Mouse (Mus musculus) intestine, postnatal 0 days (tissue): Measurements from ENCODE around the gene Adam33. TPM values are rescaled to one million over a fixed set of nuclear protein-coding genes. Genes with fewer than 3 reads are reported as not detected.

Experiments used
- ATAC-seq: fragments of 200-750 bp; cut with Nextera tagmentation; 2 replicates; pipeline ENCODE4 v1.8.0; 2017; ENCODE audit warnings: mild to moderate bottlenecking, moderate TSS enrichment, moderate library complexity
- H3K27ac ChIP-seq: fragments of 300-500 bp; sonication (generic); 2 replicates; pipeline ENCODE4 v1.5.1; 2014; ENCODE audit warnings: mild to moderate bottlenecking, low read depth, low read length, moderate library complexity
- H3K27me3 ChIP-seq: fragments of 300-500 bp; sonication (generic); replicated peaks from 2 replicates; pipeline ENCODE4 v1.6.1; 2014; ENCODE audit warnings: low read length, mixed read lengths; ENCODE audit not compliant: control insufficient read depth, insufficient read depth
- H3K36me3 ChIP-seq: fragments of 300-500 bp; sonication (generic); 2 replicates; pipeline ENCODE4 v1.6.1; 2014; ENCODE audit warnings: mild to moderate bottlenecking, moderate library complexity; ENCODE audit not compliant: control insufficient read depth, insufficient read depth
- H3K4me1 ChIP-seq: fragments of 300-500 bp; sonication (generic); replicated peaks from 2 replicates; pipeline ENCODE4 v1.6.1; 2014; ENCODE audit warnings: antibody characterized with exemption, low read length, mixed read lengths; ENCODE audit not compliant: control insufficient read depth, insufficient read depth
- H3K4me2 ChIP-seq: fragments of 300-500 bp; sonication (generic); replicated peaks from 2 replicates; pipeline ENCODE4 v1.6.1; 2014; ENCODE audit warnings: low read depth, mild to moderate bottlenecking, moderate library complexity
- H3K4me3 ChIP-seq: fragments of 300-500 bp; sonication (generic); 2 replicates; pipeline ENCODE4 v1.5.1; 2014; ENCODE audit warnings: low read depth, low read length
- H3K9ac ChIP-seq: fragments of 300-500 bp; sonication (generic); 2 replicates; pipeline ENCODE4 v1.6.1; 2014; ENCODE audit warnings: mild to moderate bottlenecking, low read depth, low read length
- H3K9me3 ChIP-seq: fragments of 300-500 bp; sonication (generic); 2 replicates; pipeline ENCODE4 v1.6.1; 2016; ENCODE audit warnings: mixed run types; ENCODE audit not compliant: control insufficient read depth
- CTCF ChIP-seq: sonication (generic); IDR thresholded peaks from 2 replicates; pipeline ENCODE4 v1.5.1; 2016; ENCODE audit warnings: low read depth, mild to moderate bottlenecking, control low read depth, antibody characterized with exemption, moderate library complexity
- WGBS: fragments of 180-500 bp; shearing (Covaris S2); extraction: QIAGEN DNeasy Blood & Tissue Kit; methylation state at CpG from one replicate; pipeline ENCODE4 v1.1.7; 2014; 5-methylcytosine and 5-hydroxymethylcytosine counted together
- polyA plus RNA-seq: library from polyadenylated mRNA; unstranded; fragments of >200 nt; fragmentation: Nextera tagmentation; extraction: Ambion mirVana; gene quantifications from 2 replicates; pipeline ENCODE4 v1.2.1, GENCODE M21; 2015

The Adam33 gene
- polyA plus RNA-seq, 1 experiment from 2014 or later: 2.7 TPM

DNA sequence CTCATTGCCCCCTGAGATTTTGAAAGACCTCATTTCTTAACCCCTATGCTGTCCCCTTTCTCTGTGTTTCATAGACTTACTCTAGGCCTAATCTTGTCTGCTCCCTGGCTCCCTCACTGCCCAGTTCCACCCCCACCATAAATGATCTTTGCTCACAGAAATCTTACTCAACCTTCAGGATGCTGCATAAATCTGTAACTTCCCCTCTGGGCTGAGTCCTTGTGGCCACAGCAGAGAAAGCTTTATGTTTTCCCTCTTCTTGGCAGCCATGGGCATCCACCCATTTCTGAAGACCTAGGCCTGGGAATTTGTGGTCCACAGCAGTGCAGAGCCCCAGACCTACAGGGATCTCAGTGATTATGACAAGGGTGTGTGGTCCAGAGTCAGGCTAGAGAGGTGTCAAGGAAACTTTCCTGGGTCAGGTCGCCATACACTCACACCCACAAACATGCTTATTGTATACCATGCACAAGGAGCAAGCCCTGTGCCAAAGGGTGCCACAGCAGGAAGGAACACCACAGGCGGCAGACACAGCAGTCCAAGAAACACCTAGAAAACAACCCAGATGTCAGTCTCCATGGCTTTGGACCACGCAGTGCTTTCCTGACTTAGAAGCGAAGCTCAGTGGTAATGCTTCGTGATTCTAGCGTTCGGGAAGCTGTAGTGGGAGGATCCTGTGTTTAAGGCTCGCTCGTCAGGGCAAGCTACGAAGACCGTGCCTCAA lies 23.2 kb upstream of the Adam33 start, which contains the start of gene Siglec1:
Gene Siglec1 (minus strand): TSS at position 99 of the 724 bp plus-strand sequence.
- Histone ChIP-seq H3K27me3 (no peaks in the 10 kb centered on the region), H3K9ac (no peak within 1 kb of the TSS), H3K4me2 (no peak within 1 kb of the TSS), H3K4me1 (no peaks in the 10 kb centered on the region), H3K9me3 (no peaks in the 10 kb centered on the region), H3K4me3 (no peak within 1 kb of the TSS), H3K36me3 (no peaks in the 10 kb centered on the region), H3K27ac (no peak within 1 kb of the TSS)
- WGBS: 82% methylated on average over 11 of the region's 11 CpGs
- no peak for ATAC-seq
- no peak for TF ChIP-seq CTCF

DNA sequence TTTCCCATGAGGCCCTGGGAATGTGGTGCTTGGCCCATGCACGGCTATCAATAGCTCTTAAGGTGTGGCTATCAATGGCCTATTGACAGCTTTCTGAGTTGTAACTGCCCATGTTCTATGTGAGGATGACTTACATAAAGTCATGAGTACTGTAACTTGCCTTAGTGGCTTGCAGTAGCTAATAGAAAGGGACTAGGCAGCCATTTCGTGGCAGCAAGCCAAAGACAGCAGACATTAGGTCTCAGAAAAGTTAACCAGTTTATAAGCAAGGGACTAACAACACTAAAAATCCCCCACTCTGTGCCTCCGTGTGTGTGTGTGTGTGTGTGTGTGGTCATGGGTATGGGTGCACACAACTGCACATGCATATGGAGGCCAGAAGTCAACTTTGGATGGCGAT lies 20.6 kb upstream of the Adam33 start:
- no peaks in the 10 kb centered on the region for H3K9me3 ChIP-seq
- TF ChIP-seq CTCF: no peak
- no peak overlapping the region for H3K9ac ChIP-seq
- no peak overlapping the region for H3K27ac ChIP-seq
- H3K27me3 ChIP-seq: no peaks in the 10 kb centered on the region
- H3K36me3 ChIP-seq: no peaks in the 10 kb centered on the region
- no peak for ATAC-seq
- no peak overlapping the region for H3K4me3 ChIP-seq
- H3K4me1 ChIP-seq: no peaks in the 10 kb centered on the region
- WGBS: 81% methylated on average over 4 of the region's 4 CpGs
- H3K4me2 ChIP-seq: no peak overlapping the region

DNA sequence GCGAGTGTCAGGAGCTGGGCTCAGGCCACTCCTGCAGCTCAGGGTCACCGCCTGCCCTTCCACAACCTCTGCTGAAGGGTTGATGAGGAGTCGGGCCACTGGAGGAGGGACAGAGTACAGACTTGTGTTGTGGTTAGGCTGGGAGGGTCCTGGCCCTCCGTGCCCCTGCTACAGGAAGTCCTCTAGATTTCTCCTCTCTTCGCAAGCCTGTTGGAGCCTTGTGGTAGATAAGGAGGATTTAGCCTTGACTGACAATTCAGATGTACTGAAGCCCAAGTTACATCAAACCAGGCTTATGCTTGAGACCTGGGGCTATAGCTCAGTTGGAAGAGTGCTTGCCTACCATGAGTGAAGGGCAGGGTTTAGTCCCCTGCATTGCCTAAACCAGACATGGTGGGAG lies 16.9 kb upstream of the Adam33 start:
- no peak for ATAC-seq

DNA sequence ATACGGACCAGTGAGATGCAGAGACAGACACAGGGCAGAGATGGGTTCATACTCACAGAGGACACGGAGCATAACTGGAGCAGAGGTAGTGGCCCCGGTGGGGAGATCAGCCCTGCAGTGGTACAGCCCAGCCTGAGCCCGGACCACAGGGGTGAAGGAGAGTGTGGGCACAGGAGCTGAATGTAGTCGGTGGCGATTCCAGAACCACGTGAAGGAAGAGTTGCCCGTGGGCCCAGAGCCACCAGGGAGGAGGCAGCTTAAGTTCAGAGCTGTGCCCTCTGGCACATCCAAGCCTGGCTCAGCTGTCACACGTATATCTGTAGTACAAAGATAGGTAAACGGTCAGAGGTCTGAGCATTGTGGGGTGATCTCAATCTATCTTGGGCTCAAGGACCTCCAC lies 8.9 kb upstream of the Adam33 start:
- H3K9me3 ChIP-seq: no peaks in the 10 kb centered on the region
- no peaks in the 10 kb centered on the region for H3K4me1 ChIP-seq
- ATAC-seq: no peak
- 90% methylated on average over 10 of the region's 10 CpGs for WGBS
- no peak overlapping the region for H3K4me2 ChIP-seq
- no peak overlapping the region for H3K4me3 ChIP-seq
- no peaks in the 10 kb centered on the region for H3K36me3 ChIP-seq
- H3K27me3 ChIP-seq: no peaks in the 10 kb centered on the region
- TF ChIP-seq CTCF: no peak
- H3K27ac ChIP-seq: no peak overlapping the region
- no peak overlapping the region for H3K9ac ChIP-seq

More for the DNA sequence above, 16.9 kb upstream of the Adam33 start:
- Histone ChIP-seq H3K27me3 (no peaks in the 10 kb centered on the region), H3K9me3 (no peaks in the 10 kb centered on the region), H3K27ac (no peak overlapping the region), H3K4me2 (no peak overlapping the region), H3K9ac (no peak overlapping the region), H3K36me3 (no peaks in the 10 kb centered on the region), H3K4me1 (no peaks in the 10 kb centered on the region), H3K4me3 (no peak overlapping the region)
- no peak for TF ChIP-seq CTCF
- whole genome bisulfite sequencing: 76% methylated on average over 5 of the region's 5 CpGs

DNA sequence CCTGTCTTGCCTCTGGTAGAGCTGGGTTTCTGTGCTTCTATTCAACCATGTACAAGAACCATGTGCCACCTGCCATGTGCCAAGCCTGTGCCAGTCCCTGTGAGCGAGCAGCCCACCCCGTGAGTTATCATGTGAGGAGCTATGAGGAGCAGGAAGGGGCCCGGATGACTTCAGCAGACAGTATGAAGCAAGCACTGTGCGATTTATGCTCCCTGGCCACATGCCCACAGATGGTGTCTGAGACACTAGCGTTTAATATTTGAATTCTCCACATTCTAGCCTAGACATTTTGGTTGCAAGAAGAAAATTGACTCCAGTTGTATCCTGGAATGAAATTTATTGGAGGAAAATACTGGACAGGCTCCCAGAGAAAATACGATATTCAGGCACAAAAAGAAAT lies 3.9 kb upstream of the Adam33 start:
- WGBS: 63% methylated on average over 6 of the region's 6 CpGs
- Histone ChIP-seq H3K9me3 (no peaks in the 10 kb centered on the region), H3K27ac (no peak overlapping the region), H3K36me3 (no peaks in the 10 kb centered on the region), H3K4me3 (no peak overlapping the region), H3K9ac (no peak overlapping the region), H3K4me2 (no peak overlapping the region), H3K27me3 (peaks cover 9% of the 10 kb centered on the region), H3K4me1 (no peaks in the 10 kb centered on the region)
- no peak for TF ChIP-seq CTCF
- no peak for ATAC-seq

DNA sequence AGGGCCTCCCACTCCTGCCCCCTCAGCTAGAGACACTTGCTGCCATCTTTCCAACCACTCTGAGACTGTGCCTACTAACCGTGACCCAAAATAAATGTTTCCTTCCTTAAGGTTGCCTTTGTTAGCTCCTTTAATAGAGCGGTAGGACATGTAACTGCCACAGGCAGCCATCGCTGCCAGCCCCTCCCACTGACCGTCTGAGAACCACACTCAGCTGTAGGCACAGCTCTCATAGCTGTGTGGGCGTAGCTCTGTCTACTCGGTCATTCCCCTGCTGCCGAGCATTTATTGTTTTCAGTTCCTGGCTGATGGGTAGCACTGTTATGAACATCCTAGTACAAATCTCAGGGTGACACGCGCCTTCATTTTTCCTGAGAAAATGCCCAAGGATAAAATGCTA lies 2.7 kb upstream of the Adam33 start:
- no peak overlapping the region for H3K27ac ChIP-seq
- no peak for TF ChIP-seq CTCF
- no peak overlapping the region for H3K9ac ChIP-seq
- no peak overlapping the region for H3K4me2 ChIP-seq
- H3K36me3 ChIP-seq: no peaks in the 10 kb centered on the region
- peaks cover 9% of the 10 kb centered on the region for H3K27me3 ChIP-seq
- no peaks in the 10 kb centered on the region for H3K9me3 ChIP-seq
- ATAC-seq: no peak
- no peak overlapping the region for H3K4me3 ChIP-seq
- no peaks in the 10 kb centered on the region for H3K4me1 ChIP-seq
- WGBS: 63% methylated on average over 9 of the region's 9 CpGs

DNA sequence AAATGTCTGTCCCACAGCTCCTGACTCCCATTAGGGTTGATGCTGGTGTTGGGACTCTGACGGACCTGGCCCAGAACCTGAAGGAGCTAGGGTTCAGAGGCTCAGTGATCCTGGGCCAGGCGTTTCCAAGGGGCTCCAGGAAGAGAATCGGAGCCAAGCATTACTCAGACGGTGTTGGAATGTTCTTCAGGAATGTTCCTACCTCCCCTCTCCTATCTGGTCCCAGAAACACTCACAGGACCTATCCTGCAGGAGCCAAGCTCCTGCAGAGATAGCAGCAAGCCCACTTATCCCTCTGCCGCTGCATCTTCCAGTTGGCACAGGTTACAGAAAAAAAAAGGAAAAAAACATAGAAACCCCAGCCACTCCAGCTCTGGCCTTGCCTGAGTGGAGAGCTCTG lies 2.0 kb downstream of the Adam33 start:
- no peak overlapping the region for H3K4me2 ChIP-seq
- no peaks in the 10 kb centered on the region for H3K4me1 ChIP-seq
- H3K9me3 ChIP-seq: no peaks in the 10 kb centered on the region
- no peak for TF ChIP-seq CTCF
- peaks cover 9% of the 10 kb centered on the region for H3K27me3 ChIP-seq
- no peak overlapping the region for H3K4me3 ChIP-seq
- no peak overlapping the region for H3K27ac ChIP-seq
- no peak for ATAC-seq
- no peaks in the 10 kb centered on the region for H3K36me3 ChIP-seq
- WGBS: 53% methylated on average over 5 of the region's 5 CpGs
- H3K9ac ChIP-seq: no peak overlapping the region
